Mouse (Mus musculus): ENCODE data around the gene Lrrc19.

GRCm38 (mm10) chr4:94592709-94593108, 57.2 kb downstream of the Lrrc19 start:
- TF ChIP-seq EP300 (IDR thresholded peaks at IDR 0.05; ENCODE audit: low read depth) (no peak), CTCF (IDR thresholded peaks at IDR 0.05; ENCODE audit: low read depth) (no peak)

Data from heart, postnatal 0 days (tissue).